Mouse (Mus musculus) embryo, embryonic 10.5 days (tissue): ENCODE measurements at regions not wholly inside any gene's neighbourhood (a gene's known extent, or its start where the extent isn't known, plus 50 kb on each side); places are given as distances from the start of the nearest gene placed in this dataset.
A peak's percentile ranks its signal among the peaks of the same experiment; 100 is the strongest.

Experiments used
- DNase-seq: peaks from one replicate; pipeline ENCODE4 v3.0.0-alpha.2; 2015; ENCODE audit warnings: low spot score

DNA sequence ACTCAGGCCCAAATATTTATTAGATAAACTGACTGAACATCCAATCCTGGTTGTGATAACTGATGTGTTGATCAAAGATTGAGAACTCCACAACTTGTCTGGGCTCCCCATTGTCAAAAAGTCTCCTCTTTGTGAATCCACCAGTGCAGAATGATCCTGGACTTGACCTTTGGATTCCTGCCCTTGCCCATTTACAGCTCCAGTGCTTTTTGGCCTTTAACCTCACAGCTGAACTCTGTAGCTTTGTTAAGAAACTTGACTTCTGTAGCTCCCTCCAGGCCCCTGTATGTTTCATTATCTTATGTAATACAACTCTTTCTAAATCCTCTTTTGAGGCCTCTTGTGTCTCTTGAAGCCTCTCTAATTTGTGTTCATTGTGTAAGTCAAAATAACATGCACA, 1873.5 kb downstream of the Pcdh9 start:
- peak; percentile 32 for DNase-seq

GRCm38 (mm10) chr14:91991290-91991689, 1899.2 kb downstream of the Pcdh9 start:
- DNase-seq, result no peak
